Mouse (Mus musculus): ENCODE results near the gene Vgll4. TPM values are rescaled to one million over a fixed set of nuclear protein-coding genes. Genes with fewer than 3 reads are reported as not detected.

Vgll4 gene
- total and polyA plus RNA-seq, 3 experiments = 34.6 to 73.7 (median 37.3) TPM

GRCm38 (mm10) chr6:114866078-114866477, 103.7 kb downstream of the Vgll4 start:
- no peak for TF ChIP-seq USF1 (IDR thresholded peaks at IDR 0.05; ENCODE audit: low read depth, low read length)
- no peak for TF ChIP-seq PAX5 (IDR thresholded peaks at IDR 0.05; ENCODE audit: low read length)
- no peak for TF ChIP-seq MAZ (IDR thresholded peaks at IDR 0.05; ENCODE audit: low read depth, low read length)
- no peak for TF ChIP-seq ZNF384 (IDR thresholded peaks at IDR 0.05; ENCODE audit: low read depth, low read length)
- no peak for TF ChIP-seq EP300 (IDR thresholded peaks at IDR 0.05; ENCODE audit: low read length)
- no peak for TF ChIP-seq MAX (IDR thresholded peaks at IDR 0.05; ENCODE audit: low read length)
- no peak for TF ChIP-seq CHD2 (IDR thresholded peaks at IDR 0.05; ENCODE audit: low read length)
- no peak for TF ChIP-seq JUND (conservative IDR thresholded peaks at IDR 0.05; ENCODE audit: low read depth, low read length)
- no peak for TF ChIP-seq ELF1 (IDR thresholded peaks at IDR 0.05; ENCODE audit: low read depth, low read length)
- TF ChIP-seq SIN3A (IDR thresholded peaks at IDR 0.05; ENCODE audit: low read length) = no peak
- no peak for TF ChIP-seq GABPA (IDR thresholded peaks at IDR 0.05; ENCODE audit: insufficient replicate concordance, low read depth, low read length)
- TF ChIP-seq MAFK (IDR thresholded peaks at IDR 0.05; ENCODE audit: insufficient replicate concordance, low read length) = no peak
- TF ChIP-seq BHLHE40 (IDR thresholded peaks at IDR 0.05; ENCODE audit: low read depth, low read length) = no peak
- no peak for TF ChIP-seq POLR2AphosphoS2 (IDR thresholded peaks at IDR 0.05; ENCODE audit: low read depth, low read length)
- TF ChIP-seq MXI1 (IDR thresholded peaks at IDR 0.05; ENCODE audit: low read depth, low read length) = no peak
- no peak for TF ChIP-seq IRF4 (IDR thresholded peaks at IDR 0.05; ENCODE audit: low read depth, low read length)
- no peak for TF ChIP-seq JUN (IDR thresholded peaks at IDR 0.05; ENCODE audit: insufficient read depth, low read depth, low read length)

GRCm38 (mm10) chr6:114864421-114864820, 105.4 kb downstream of the Vgll4 start:
- Histone ChIP-seq H3K9me3 (replicated peaks; ENCODE audit: low read length) (no peaks in the 10 kb centered on the region), H3K4me3 (replicated peaks in 1 of 3; ENCODE audit: low read depth in 2 of 3, low read length in 2 of 3, poor library complexity in 1 of 3) (no peak overlapping the region), H3K27me3 (replicated peaks) (no peaks in the 10 kb centered on the region), H3K4me1 (ENCODE audit: control insufficient read depth in 1 of 2, insufficient read depth in 2 of 2) (peaks cover 65 to 96% of the 10 kb centered on the region in 2 experiments), H3K79me2 (replicated peaks; ENCODE audit: control insufficient read depth, extremely low read depth, insufficient read depth, poor library complexity, severe bottlenecking) (peaks cover 41% of the 10 kb centered on the region), H3K36me3 (replicated peaks in 1 of 2; ENCODE audit: control insufficient read depth in 1 of 2, insufficient read depth in 1 of 2, low read length in 1 of 2) (peaks cover 41 to 79% of the 10 kb centered on the region in 2 experiments), H3K9ac (ENCODE audit: insufficient read depth, low read depth) (no peak overlapping the region), H3K27ac (ENCODE audit: insufficient read depth, low read depth) (0 out of 2 replicates have a peak overlapping the region, but pooled peaks have one; percentile 24), H3K4me2 (ENCODE audit: insufficient read depth, low read depth, poor library complexity, severe bottlenecking) (no peak overlapping the region)
- in situ Hi-C loops (cut with MboI; ENCODE audit: low pct_ligation_motif_present, low pct_unique_long_range_greater_than_20kb, low sequenced_read_pairs) = no loop called here
- dilution Hi-C loops (cut with MboI; ENCODE audit: extremely low pct_ligation_motif_present, extremely low pct_unique_long_range_greater_than_20kb, low sequenced_read_pairs) = no loop called here
- TF ChIP-seq TBP (conservative IDR thresholded peaks at IDR 0.05; ENCODE audit: low read depth, low read length) (no peak), E2F4 (IDR thresholded peaks at IDR 0.05; ENCODE audit: insufficient replicate concordance, low read depth, low read length) (no peak), ZNF384 (IDR thresholded peaks at IDR 0.05; ENCODE audit: low read depth, low read length) (no peak), CHD1 (IDR thresholded peaks at IDR 0.05; ENCODE audit: low read depth, low read length) (no peak), MAFK (IDR thresholded peaks at IDR 0.05; ENCODE audit: insufficient replicate concordance, low read length) (no peak), MXI1 (IDR thresholded peaks at IDR 0.05; ENCODE audit: low read depth, low read length) (no peak), HCFC1 (IDR thresholded peaks at IDR 0.05; ENCODE audit: low read depth, low read length) (no peak), PAX5 (IDR thresholded peaks at IDR 0.05; ENCODE audit: low read length) (no peak), ZKSCAN1 (IDR thresholded peaks at IDR 0.05; ENCODE audit: borderline replicate concordance, low read depth, low read length) (no peak)
- no peak for DNase-seq (ENCODE audit: extremely low read depth)

More at GRCm38 (mm10) chr6:114866078-114866477, 103.7 kb downstream of the Vgll4 start:
- in situ Hi-C loops (cut with MboI; ENCODE audit: low pct_ligation_motif_present, low pct_unique_long_range_greater_than_20kb, low sequenced_read_pairs) = no loop called here
- DNase-seq (ENCODE audit: extremely low read depth) = no peak
- Histone ChIP-seq H3K4me2 (ENCODE audit: insufficient read depth, low read depth, poor library complexity, severe bottlenecking) (no peak overlapping the region), H3K36me3 (replicated peaks in 1 of 2; ENCODE audit: control insufficient read depth in 1 of 2, insufficient read depth in 1 of 2, low read length in 1 of 2) (peaks cover 32 to 74% of the 10 kb centered on the region in 2 experiments), H3K4me1 (ENCODE audit: control insufficient read depth in 1 of 2, insufficient read depth in 2 of 2) (peaks cover 65 to 98% of the 10 kb centered on the region in 2 experiments), H3K27me3 (replicated peaks) (no peaks in the 10 kb centered on the region), H3K4me3 (replicated peaks in 1 of 3; ENCODE audit: low read depth in 2 of 3, low read length in 2 of 3, poor library complexity in 1 of 3) (no peak overlapping the region), H3K79me2 (replicated peaks; ENCODE audit: control insufficient read depth, extremely low read depth, insufficient read depth, poor library complexity, severe bottlenecking) (peaks cover 41% of the 10 kb centered on the region), H3K9me3 (replicated peaks; ENCODE audit: low read length) (peaks cover 1% of the 10 kb centered on the region), H3K27ac (ENCODE audit: insufficient read depth, low read depth) (no peak overlapping the region), H3K9ac (ENCODE audit: insufficient read depth, low read depth) (no peak overlapping the region)
- dilution Hi-C loops (cut with MboI; ENCODE audit: extremely low pct_ligation_motif_present, extremely low pct_unique_long_range_greater_than_20kb, low sequenced_read_pairs) = no loop called here

Data from CH12.LX (cell line).